Mouse (Mus musculus) CH12.LX (cell line): ENCODE data around the gene Gm16181. TPM values are rescaled to one million over a fixed set of nuclear protein-coding genes. Genes with fewer than 3 reads are reported as not detected.

ENCODE experiments used
- DNase-seq: peaks from one replicate; pipeline ENCODE4 v3.0.0-alpha.2; 2013; ENCODE audit errors: extremely low read depth
- H3K27ac ChIP-seq: 2 replicates; pipeline ENCODE4 v1.5.1; 2012; ENCODE audit warnings: low read depth, mild to moderate bottlenecking, control low read depth, moderate library complexity; ENCODE audit not compliant: insufficient read depth
- H3K27me3 ChIP-seq: replicated peaks from 2 replicates; pipeline ENCODE3; 2012; ENCODE audit warnings: inconsistent platforms
- H3K36me3 ChIP-seq, 2 experiments: replicated peaks in 1 of 2; 2 replicates each; pipeline versions ENCODE3 to v1.6.1; 2012; ENCODE audit warnings: inconsistent platforms in 1 of 2, low read length in 1 of 2, mild to moderate bottlenecking in 1 of 2, mixed read lengths in 1 of 2, moderate library complexity in 1 of 2; ENCODE audit not compliant: control insufficient read depth in 1 of 2, insufficient read depth in 1 of 2
- H3K4me1 ChIP-seq, 2 experiments: 2 replicates each; pipeline ENCODE4 v1.6.1; 2012; ENCODE audit warnings: inconsistent platforms in 1 of 2, moderate library complexity in 1 of 2; ENCODE audit not compliant: insufficient read depth in 2 of 2, control insufficient read depth in 1 of 2
- H3K4me2 ChIP-seq: 2 replicates; pipeline ENCODE4 v1.6.1; 2012; ENCODE audit warnings: low read depth, mild to moderate bottlenecking, control low read depth; ENCODE audit not compliant: poor library complexity, insufficient read depth, severe bottlenecking
- H3K4me3 ChIP-seq, 3 experiments: fragments of 150-350 bp in 1 of 3; sonication (generic) in 1 of 3; replicated peaks in 1 of 3; 2 replicates each; pipeline versions ENCODE3 to v1.5.1; 2011 to 2012; ENCODE audit warnings: low read depth in 2 of 3, low read length in 2 of 3, mild to moderate bottlenecking in 2 of 3, moderate library complexity in 2 of 3, control low read depth in 1 of 3, improper control_type of control experiment in 1 of 3, inconsistent platforms in 1 of 3, mixed read lengths in 1 of 3; ENCODE audit not compliant: poor library complexity in 1 of 3
- H3K79me2 ChIP-seq: replicated peaks from 2 replicates; pipeline ENCODE4 v1.6.1; 2012; ENCODE audit warnings: mild to moderate bottlenecking, moderate library complexity; ENCODE audit not compliant: control insufficient read depth, poor library complexity, insufficient read depth, severe bottlenecking; ENCODE audit errors: extremely low read depth
- H3K9ac ChIP-seq: 2 replicates; pipeline ENCODE4 v1.6.1; 2012; ENCODE audit warnings: low read depth, mild to moderate bottlenecking, control low read depth, moderate library complexity; ENCODE audit not compliant: insufficient read depth
- H3K9me3 ChIP-seq: replicated peaks from 2 replicates; pipeline ENCODE3; 2012; ENCODE audit warnings: low read length, inconsistent platforms, mixed read lengths
- CHD1 ChIP-seq: IDR thresholded peaks from 2 replicates; pipeline ENCODE4 v1.6.1; 2012; ENCODE audit warnings: low read depth, low read length, improper control_type of control experiment, inconsistent platforms
- ELF1 ChIP-seq: IDR thresholded peaks from 2 replicates; pipeline ENCODE4 v1.6.1; 2014; ENCODE audit warnings: low read depth, mild to moderate bottlenecking, inconsistent platforms, low read length, improper control_type of control experiment
- IRF4 ChIP-seq: IDR thresholded peaks from 2 replicates; pipeline ENCODE4 v1.6.1; 2014; ENCODE audit warnings: low read depth, mild to moderate bottlenecking, inconsistent platforms, low read length, improper control_type of control experiment
- JUND ChIP-seq: conservative IDR thresholded peaks from 2 replicates; pipeline ENCODE4 v1.6.1; 2011; ENCODE audit warnings: low read depth, low read length, improper control_type of control experiment
- MAZ ChIP-seq: IDR thresholded peaks from 2 replicates; pipeline ENCODE4 v1.6.1; 2012; ENCODE audit warnings: low read depth, mild to moderate bottlenecking, inconsistent platforms, low read length, improper control_type of control experiment, moderate library complexity
- MEF2A ChIP-seq: IDR thresholded peaks from 2 replicates; pipeline ENCODE4 v1.6.1; 2014; ENCODE audit warnings: low read depth, mild to moderate bottlenecking, inconsistent platforms, low read length, improper control_type of control experiment, borderline replicate concordance
- MYC ChIP-seq: IDR thresholded peaks from 2 replicates; pipeline ENCODE4 v1.6.1; 2011; ENCODE audit warnings: low read depth, mild to moderate bottlenecking, improper control_type of control experiment, low read length
- PAX5 ChIP-seq: IDR thresholded peaks from 2 replicates; pipeline ENCODE4 v1.6.1; 2012; ENCODE audit warnings: low read length, inconsistent platforms, mixed read lengths
- POLR2A ChIP-seq: IDR thresholded peaks from 2 replicates; pipeline ENCODE4 v1.6.1; 2011; ENCODE audit warnings: low read depth, mild to moderate bottlenecking, improper control_type of control experiment, low read length
- RCOR1 ChIP-seq: conservative IDR thresholded peaks from 2 replicates; pipeline ENCODE4 v1.6.1; 2012; ENCODE audit warnings: low read depth, mild to moderate bottlenecking, inconsistent platforms, low read length, improper control_type of control experiment
- SIN3A ChIP-seq: IDR thresholded peaks from 2 replicates; pipeline ENCODE4 v1.6.1; 2012; ENCODE audit warnings: low read length, improper control_type of control experiment, inconsistent platforms
- TCF12 ChIP-seq: IDR thresholded peaks from 2 replicates; pipeline ENCODE4 v1.6.1; 2014; ENCODE audit warnings: low read depth, mild to moderate bottlenecking, inconsistent platforms, low read length, improper control_type of control experiment
- USF1 ChIP-seq: IDR thresholded peaks from 2 replicates; pipeline ENCODE4 v1.6.1; 2014; ENCODE audit warnings: low read depth, mild to moderate bottlenecking, inconsistent platforms, low read length, improper control_type of control experiment
- USF2 ChIP-seq: conservative IDR thresholded peaks from 2 replicates; pipeline ENCODE4 v1.6.1; 2011; ENCODE audit warnings: low read depth, low read length, improper control_type of control experiment
- ZKSCAN1 ChIP-seq: IDR thresholded peaks from 2 replicates; pipeline ENCODE4 v1.6.1; 2012; ENCODE audit warnings: low read depth, inconsistent platforms, low read length, improper control_type of control experiment, borderline replicate concordance
- ZMIZ1 ChIP-seq: IDR thresholded peaks from 2 replicates; pipeline ENCODE4 v1.6.1; 2012; ENCODE audit warnings: low read depth, mild to moderate bottlenecking, inconsistent platforms, low read length, improper control_type of control experiment
- ZNF384 ChIP-seq: IDR thresholded peaks from 2 replicates; pipeline ENCODE4 v1.6.1; 2012; ENCODE audit warnings: low read depth, low read length, improper control_type of control experiment, inconsistent platforms
- dilution Hi-C: fragments of 300-500 bp; cut with MboI; formaldehyde crosslinking; loops from 2 replicates; pipeline ENCODE4 v1.14.3; 2020; ENCODE audit warnings: low sequenced_read_pairs; ENCODE audit not compliant: extremely low pct_unique_long_range_greater_than_20kb, extremely low pct_ligation_motif_present
- in situ Hi-C: fragments of 300-500 bp; cut with MboI; formaldehyde crosslinking; loops from 3 replicates; pipeline ENCODE4 v1.14.3; 2019; ENCODE audit warnings: low sequenced_read_pairs, low pct_ligation_motif_present, low pct_unique_long_range_greater_than_20kb, mixed read lengths
- polyA plus RNA-seq: library from polyadenylated mRNA; unstranded; fragments of >175 nt; gene quantifications from 2 replicates; pipeline ENCODE4 v1.2.1, GENCODE M21; 2012; ENCODE audit warnings: low read depth; ENCODE audit not compliant: insufficient read length
- total RNA-seq, 2 experiments: library from RNA; depleted of rRNA; stranded (reverse); fragments of 300-350 nt in 1 of 2; fragments of >200 nt in 1 of 2; gene quantifications; 2 replicates each; pipeline ENCODE4 v1.2.3; 2012 to 2014

Gm16181 gene
- total and polyA plus RNA-seq, 3 experiments: not detected

DNA sequence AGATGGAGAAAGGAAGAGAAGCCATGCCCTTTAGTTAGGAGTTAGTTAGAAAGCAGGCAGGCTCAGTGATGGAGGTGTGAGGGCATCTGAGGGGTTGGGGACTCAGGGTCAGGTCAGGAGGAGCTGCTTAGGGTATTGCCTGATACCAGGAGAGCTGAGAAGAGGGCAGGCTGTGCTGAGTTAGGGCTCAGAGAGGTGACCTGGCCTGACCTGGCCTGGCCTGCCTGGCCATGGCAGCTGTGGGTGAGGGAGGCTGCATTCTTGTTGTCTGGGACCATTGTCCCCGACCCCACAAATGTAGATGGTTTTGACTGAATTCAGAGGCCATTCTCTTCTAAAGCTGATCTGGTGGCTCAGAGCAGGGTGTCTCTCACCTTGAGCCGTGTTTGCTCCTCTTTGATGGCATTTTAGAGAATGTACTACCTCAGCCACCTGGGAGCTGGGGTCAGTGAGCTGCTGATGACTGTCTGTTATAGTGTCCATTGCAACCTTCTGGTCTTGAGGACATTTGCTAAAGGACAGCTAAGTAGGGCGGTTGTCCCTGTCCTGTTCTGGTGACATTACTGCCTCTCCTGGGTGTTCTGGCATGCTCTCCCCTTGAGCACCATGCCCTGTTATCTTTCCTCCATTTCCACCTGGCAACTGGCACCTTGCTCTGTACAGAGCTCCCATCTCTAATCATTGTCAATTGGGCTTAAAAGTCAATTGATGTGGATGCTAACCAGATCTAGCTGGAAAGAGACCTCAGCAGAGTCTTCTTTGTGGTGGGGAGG, 29.9 kb downstream of the Gm16181 start:
- no peak for DNase-seq
- peaks cover 3 to 13% of the 10 kb centered on the region in 2 experiments; a peak in 3 of 4 replicates for H3K4me1 ChIP-seq
- H3K27me3 ChIP-seq: peaks cover 15% of the 10 kb centered on the region
- no peak overlapping the region for H3K4me2 ChIP-seq
- dilution Hi-C loops: no loop called here
- H3K79me2 ChIP-seq: peaks cover 20% of the 10 kb centered on the region
- no peak overlapping the region for H3K9ac ChIP-seq
- H3K4me3 ChIP-seq: no peak overlapping the region
- no peak for TF ChIP-seq MAZ
- TF ChIP-seq POLR2A: peak; percentile 47
- in situ Hi-C loops: loop anchor here (5.0 kb wide), 1 partner anchor 52 kb away; no protein-coding TSS in a partner anchor
- H3K36me3 ChIP-seq: peaks cover 79 to 87% of the 10 kb centered on the region in 2 experiments
- H3K9me3 ChIP-seq: no peaks in the 10 kb centered on the region
- no peak overlapping the region for H3K27ac ChIP-seq

DNA sequence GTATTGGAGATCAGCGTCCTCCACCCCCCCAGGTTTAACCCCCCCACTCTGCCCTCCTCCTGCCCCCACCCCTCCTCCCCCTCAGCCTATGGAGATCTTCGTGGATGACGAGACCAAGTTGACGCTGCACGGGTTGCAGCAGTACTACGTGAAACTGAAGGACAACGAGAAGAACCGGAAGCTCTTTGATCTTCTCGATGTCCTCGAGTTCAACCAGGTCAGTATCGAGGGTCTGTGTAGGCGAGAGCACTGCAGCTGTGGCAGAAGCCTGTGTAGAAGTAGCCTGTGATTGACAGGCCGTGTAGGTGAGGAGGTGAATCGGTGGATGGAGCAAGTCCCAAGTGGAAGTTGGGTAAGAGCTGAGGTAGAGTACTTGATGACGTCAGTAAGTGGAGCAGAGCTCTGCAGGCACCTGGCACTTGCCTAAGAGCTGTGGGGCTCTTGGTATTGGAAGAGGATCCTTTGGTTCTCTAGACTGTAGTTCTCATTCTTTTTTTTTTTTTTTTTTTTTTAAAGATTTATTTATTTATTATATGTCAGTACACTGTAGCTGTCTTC, 30.6 kb downstream of the Gm16181 start:
- Histone ChIP-seq H3K36me3 (peaks cover 73 to 80% of the 10 kb centered on the region in 2 experiments), H3K4me3 (no peak overlapping the region), H3K9me3 (no peaks in the 10 kb centered on the region), H3K4me2 (no peak overlapping the region), H3K9ac (no peak overlapping the region), H3K27ac (no peak overlapping the region), H3K79me2 (peaks cover 13% of the 10 kb centered on the region; the same call in 1 of the 2 replicates), H3K27me3 (peaks cover 13% of the 10 kb centered on the region), H3K4me1 (peaks cover 1 to 8% of the 10 kb centered on the region in 2 experiments; a peak in 2 of 4 replicates)
- no peak for DNase-seq
- no peak for TF ChIP-seq ZMIZ1
- TF ChIP-seq CHD1: no peak
- TF ChIP-seq IRF4: no peak
- TF ChIP-seq ZKSCAN1: no peak
- no peak for TF ChIP-seq ELF1
- TF ChIP-seq MYC: no peak
- no peak for TF ChIP-seq MEF2A
- no peak for TF ChIP-seq MAZ
- TF ChIP-seq SIN3A: no peak
- TF ChIP-seq POLR2A: no peak; the same call in 1 of the 2 replicates
- TF ChIP-seq ZNF384: no peak
- no peak for TF ChIP-seq JUND
- TF ChIP-seq USF1: no peak
- TF ChIP-seq RCOR1: no peak
- TF ChIP-seq PAX5: no peak
- no peak for TF ChIP-seq USF2
- TF ChIP-seq TCF12: no peak
- dilution Hi-C loops (no loop called here), in situ Hi-C loops (loop anchor here (5.0 kb wide), 1 partner anchor 51 kb away; no protein-coding TSS in a partner anchor)
